Mouse (Mus musculus) mouse embryonic stem cell (cell line): ENCODE results near the gene Ap1s2.

ENCODE experiments used
- in situ Hi-C, 2 experiments: fragments of 300-500 bp; cut with MboI; formaldehyde crosslinking; loops; 1 replicate in 1 of 2; 3 replicates in 1 of 2; pipeline ENCODE4 v1.14.3; 2019 to 2020; ENCODE audit warnings: low sequenced_read_pairs in 2 of 2, low pct_unique_long_range_greater_than_20kb in 1 of 2, mixed read lengths in 1 of 2; ENCODE audit not compliant: unreplicated experiment in 1 of 2

The Ap1s2 gene

DNA sequence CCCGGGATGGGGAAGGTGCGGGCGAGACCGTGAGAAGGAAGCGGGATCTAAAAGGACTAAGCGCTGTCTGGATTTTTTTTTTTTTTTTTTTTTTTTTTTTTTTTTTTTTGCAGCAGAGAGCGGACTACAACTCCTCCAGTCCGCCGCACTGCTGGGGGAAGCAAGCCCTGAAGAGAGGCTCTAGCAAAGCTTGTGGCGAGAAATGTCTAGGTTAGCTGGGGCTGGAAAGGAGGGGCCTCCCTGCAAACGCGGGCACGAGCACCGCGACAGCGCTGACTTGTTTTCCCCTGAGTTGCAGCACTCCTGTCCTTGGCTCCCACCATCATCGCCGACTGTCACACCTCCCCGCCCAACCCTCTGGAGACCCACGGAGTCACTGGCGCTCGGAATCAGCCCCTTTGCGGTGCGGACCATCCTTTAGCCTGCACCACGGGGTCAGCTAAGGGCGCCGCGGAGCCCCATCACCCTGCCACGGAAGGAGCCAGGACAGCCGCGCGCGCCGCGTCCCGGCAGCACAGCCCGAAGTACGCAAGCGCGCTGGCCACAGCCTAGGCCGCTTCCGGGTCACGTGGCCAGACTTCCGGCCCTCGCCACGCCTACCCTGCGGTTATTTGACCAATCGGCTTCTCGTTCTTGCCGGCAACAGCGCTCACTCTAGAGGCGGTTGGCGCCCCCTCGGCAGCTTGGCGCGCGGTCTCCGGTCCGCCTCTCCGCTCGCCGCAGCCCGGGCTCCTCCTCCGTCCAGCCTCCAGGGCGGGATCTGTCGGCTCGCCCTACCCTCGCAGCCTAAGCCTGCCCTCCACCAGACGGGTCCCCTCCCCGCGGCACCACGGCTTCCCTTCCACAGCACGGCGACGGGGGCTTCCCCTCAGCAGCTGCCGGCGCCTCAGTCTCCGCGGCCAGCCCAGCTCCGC is at the start of gene Ap1s2:
Gene Ap1s2, plus strand, starts transcription at position 681 of the 914 bp plus-strand sequence.
- in situ Hi-C loops = no loop called here

GRCm38 (mm10) chrX:163867711-163868379 is 41.0 kb upstream of the Ap1s2 start:
- in situ Hi-C loops = no loop called here

- in situ Hi-C loops = no loop called here
Measured at GRCm38 (mm10) chrX:163868659-163869278, 40.0 kb upstream of the Ap1s2 start.

- in situ Hi-C loops = no loop called here
Measured at GRCm38 (mm10) chrX:163875932-163876331, 32.9 kb upstream of the Ap1s2 start.

DNA sequence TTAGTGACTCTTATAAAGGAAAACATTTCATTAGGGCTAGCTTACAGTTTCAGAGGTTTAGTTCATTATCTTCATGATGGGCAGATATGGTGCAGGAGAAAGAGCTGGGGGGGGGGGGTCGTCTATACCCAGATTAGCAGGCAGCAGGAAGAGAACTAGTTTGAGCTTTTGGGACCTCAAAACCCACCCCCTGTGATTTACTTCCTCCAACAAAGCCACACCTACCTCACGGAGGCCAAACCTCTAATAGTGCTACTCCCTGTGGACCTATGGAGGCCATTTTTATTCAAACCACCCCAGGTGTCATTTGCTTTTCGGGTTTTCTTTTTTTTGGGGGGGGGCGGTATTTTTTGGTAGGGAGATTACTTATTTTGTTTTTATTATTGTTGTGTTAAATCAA is 32.2 kb upstream of the Ap1s2 start:
- in situ Hi-C loops = no loop called here

GRCm38 (mm10) chrX:163879039-163879438 is 29.8 kb upstream of the Ap1s2 start:
- in situ Hi-C loops = no loop called here

DNA sequence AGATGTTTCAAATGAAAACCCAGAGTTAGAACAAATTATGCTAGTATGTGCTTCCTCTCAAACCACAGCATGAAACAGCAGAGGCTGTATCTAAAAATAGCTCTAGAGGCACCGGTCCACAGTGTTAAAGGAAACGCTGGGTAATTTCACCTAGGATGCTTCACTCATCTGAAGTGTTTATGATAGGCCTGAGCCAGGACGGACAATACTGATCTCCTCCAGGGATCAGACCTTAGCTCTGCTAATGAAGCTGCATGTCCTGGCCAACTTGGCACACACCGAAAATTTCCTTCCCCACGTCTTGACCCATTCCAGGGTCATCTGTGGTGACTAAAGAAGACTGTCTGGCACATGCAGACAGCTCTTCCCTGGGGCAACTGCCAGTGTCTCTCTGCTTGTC is 29.4 kb upstream of the Ap1s2 start:
- in situ Hi-C loops = no loop called here

GRCm38 (mm10) chrX:163885539-163885981 is 23.3 kb upstream of the Ap1s2 start:
- in situ Hi-C loops = no loop called here

GRCm38 (mm10) chrX:163897354-163897753 is 11.5 kb upstream of the Ap1s2 start:
- in situ Hi-C loops = no loop called here

DNA sequence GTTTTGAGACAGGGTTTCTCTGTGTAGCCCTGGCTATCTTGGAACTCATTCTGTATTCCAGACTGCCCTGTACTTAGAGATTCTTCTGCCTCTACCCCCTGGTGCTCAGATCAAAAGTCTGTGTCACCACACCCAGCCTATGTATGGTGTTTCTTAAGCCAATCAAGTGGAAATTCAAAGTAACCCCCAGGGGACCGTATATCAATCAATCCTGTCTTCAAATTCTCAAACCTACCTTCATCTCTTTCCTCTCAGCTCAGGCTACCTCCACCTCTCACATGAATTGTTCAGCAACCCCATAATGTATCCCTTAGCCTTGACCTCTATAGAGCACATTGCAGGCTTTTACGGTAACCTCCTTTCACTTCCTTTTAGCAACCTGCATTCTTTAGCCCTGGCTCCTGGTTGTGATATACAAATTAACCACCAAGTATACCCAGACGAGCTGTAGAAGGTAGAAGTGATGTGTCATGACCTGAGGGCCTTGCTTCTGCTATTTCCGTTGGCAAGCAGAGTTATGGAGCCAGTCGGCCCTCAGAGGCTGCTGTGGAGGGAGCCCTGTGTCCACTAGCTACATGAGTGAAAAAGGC is 9.3 kb upstream of the Ap1s2 start:
- in situ Hi-C loops = no loop called here

- in situ Hi-C loops = no loop called here
Measured at GRCm38 (mm10) chrX:163906861-163907260, 2.0 kb upstream of the Ap1s2 start.

GRCm38 (mm10) chrX:163908003-163908336 is 847 bp upstream of the Ap1s2 start:
- in situ Hi-C loops = no loop called here

DNA sequence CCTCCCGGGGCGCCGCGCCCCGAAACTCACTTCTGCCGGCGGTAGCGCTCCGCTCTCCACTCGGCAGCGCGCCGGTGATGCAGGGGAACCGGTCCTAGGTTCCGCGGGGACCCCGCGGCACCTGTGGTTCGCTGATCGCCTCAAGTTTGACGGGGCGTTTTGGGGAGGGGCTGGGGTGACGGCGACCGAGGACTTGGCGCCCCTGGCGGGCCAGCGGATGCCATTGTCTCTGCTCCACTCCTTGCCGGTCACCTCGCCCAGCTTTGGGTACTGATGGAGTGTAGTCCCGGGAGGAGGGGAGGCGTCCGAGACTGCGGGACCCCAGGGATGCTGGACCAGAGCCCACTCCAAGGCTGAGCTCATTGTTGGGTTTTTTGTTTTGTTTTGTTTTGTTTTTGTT is 564 bp downstream of the Ap1s2 start:
- in situ Hi-C loops = no loop called here

- in situ Hi-C loops = no loop called here
Measured at GRCm38 (mm10) chrX:163912791-163913190, 4.0 kb downstream of the Ap1s2 start.

DNA sequence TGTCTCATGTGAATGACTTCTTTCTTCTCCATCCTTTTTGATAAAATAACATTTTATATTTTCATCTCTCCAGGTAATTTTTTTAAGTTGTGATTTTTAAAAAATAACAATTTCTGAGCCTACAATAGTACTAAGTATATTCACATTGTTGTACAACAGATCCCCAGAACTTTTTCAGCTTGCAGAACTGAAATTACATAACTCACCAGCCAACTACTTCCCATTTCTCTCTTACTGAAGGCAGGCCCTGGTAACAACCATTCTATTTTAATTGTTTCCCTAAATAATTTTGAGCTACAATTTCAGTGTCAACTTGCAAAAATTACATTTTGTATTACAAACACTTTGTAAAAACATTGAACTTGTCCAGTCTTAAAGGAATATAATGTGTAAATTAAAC is 20.7 kb downstream of the Ap1s2 start:
- in situ Hi-C loops = no loop called here

GRCm38 (mm10) chrX:163934731-163935130 is 25.9 kb downstream of the Ap1s2 start:
- in situ Hi-C loops = no loop called here

- in situ Hi-C loops = no loop called here
Measured at GRCm38 (mm10) chrX:163938587-163938986, 29.8 kb downstream of the Ap1s2 start.

DNA sequence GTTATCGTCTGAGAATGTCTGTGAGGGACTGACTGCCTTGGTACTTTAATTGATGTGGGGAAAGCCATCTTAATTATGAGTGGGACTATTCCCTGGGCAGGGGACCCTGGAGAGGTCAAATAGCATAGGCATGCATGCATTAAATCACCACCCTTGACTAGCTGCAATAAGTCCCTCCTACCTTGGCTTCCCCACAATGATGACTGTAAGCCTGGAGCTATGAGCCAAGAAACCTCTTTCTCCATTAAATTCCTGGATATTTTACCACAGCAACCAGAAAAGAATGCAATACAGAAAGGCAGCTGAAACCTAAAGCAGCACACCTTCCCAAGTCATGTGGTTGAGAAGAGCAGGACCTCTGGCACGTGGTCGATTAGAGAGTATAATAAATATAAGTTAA is 35.6 kb downstream of the Ap1s2 start:
- in situ Hi-C loops = no loop called here

GRCm38 (mm10) chrX:163951618-163952017 is 42.8 kb downstream of the Ap1s2 start:
- in situ Hi-C loops = loop anchor here (25.0 kb wide), 1 partner anchor 461 kb away; the partner anchor contains the start of gene Piga (in 2 of the 2)
